Mouse (Mus musculus): ENCODE measurements at regions not wholly inside any gene's neighbourhood (a gene's known extent, or its start where the extent isn't known, plus 50 kb on each side); places are given as distances from the start of the nearest gene placed in this dataset.
"Not testable (repeated sequence)": the region's sequence is repeated elsewhere in the genome, so short reads cannot be mapped to it uniquely, and the experiment has no call there.

GRCm38 (mm10) chr6:3179603-3180348 is 219.6 kb downstream of the Samd9l start:
- not testable (repeated sequence) for H3K4me1 ChIP-seq (ENCODE audit: control insufficient read depth, insufficient read depth, low read length); H3K9ac ChIP-seq (ENCODE audit: low read length); H3K4me3 ChIP-seq (ENCODE audit: low read length); ATAC-seq (replicated peaks; ENCODE audit: extremely low read depth, insufficient read depth, low FRiP score); H3K4me2 ChIP-seq (ENCODE audit: low read depth, low read length); H3K36me3 ChIP-seq (ENCODE audit: control insufficient read depth, insufficient read depth); H3K27me3 ChIP-seq (ENCODE audit: control insufficient read depth, insufficient read depth, low read length); H3K27ac ChIP-seq (ENCODE audit: low read length)
- 67% methylated on average over 7 of the region's 10 CpGs for WGBS
- peaks cover 14% of the 10 kb centered on the region for H3K9me3 ChIP-seq (replicated peaks; ENCODE audit: control insufficient read depth, low read length)

DNA sequence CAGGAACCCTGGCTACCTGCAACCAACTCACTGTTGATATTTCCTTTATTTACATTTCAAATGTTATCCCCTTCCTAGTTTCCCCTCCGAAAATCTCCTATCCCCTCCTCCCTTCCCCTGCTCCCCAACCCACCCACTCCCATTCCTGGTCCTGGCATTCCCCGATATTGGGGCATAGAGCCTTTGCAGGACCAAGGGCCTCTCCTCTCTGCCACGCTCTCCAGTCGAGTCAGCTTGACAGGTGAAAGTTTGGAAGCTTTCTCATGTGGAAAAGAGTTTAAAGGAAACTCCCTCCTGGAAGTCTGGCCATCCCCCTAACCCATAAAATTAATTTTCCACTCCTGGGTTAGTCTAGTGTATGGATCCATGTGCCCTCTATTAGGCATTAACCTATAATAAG is 229.9 kb downstream of the Samd9l start:
- H3K4me2 ChIP-seq (ENCODE audit: low read depth, low read length); H3K4me1 ChIP-seq (ENCODE audit: control insufficient read depth, insufficient read depth, low read length); H3K9me3 ChIP-seq (replicated peaks; ENCODE audit: control insufficient read depth, low read length); H3K9ac ChIP-seq (ENCODE audit: low read length); H3K4me3 ChIP-seq (ENCODE audit: low read length); H3K27ac ChIP-seq (ENCODE audit: low read length); H3K36me3 ChIP-seq (ENCODE audit: control insufficient read depth, insufficient read depth); H3K27me3 ChIP-seq (ENCODE audit: control insufficient read depth, insufficient read depth, low read length); ATAC-seq (replicated peaks; ENCODE audit: extremely low read depth, insufficient read depth, low FRiP score): not testable (repeated sequence)
- 68% methylated on average over 4 of the region's 4 CpGs for WGBS

GRCm38 (mm10) chr6:3166149-3166548 is 233.2 kb downstream of the Samd9l start:
- not testable (repeated sequence) for H3K9me3 ChIP-seq (replicated peaks; ENCODE audit: control insufficient read depth, low read length); H3K36me3 ChIP-seq (ENCODE audit: control insufficient read depth, insufficient read depth); H3K4me1 ChIP-seq (ENCODE audit: control insufficient read depth, insufficient read depth, low read length); H3K9ac ChIP-seq (ENCODE audit: low read length); H3K4me2 ChIP-seq (ENCODE audit: low read depth, low read length); H3K27ac ChIP-seq (ENCODE audit: low read length); H3K4me3 ChIP-seq (ENCODE audit: low read length); ATAC-seq (replicated peaks; ENCODE audit: extremely low read depth, insufficient read depth, low FRiP score); H3K27me3 ChIP-seq (ENCODE audit: control insufficient read depth, insufficient read depth, low read length)
- WGBS: 40% methylated on average over 1 of the region's 1 CpGs

- ATAC-seq (replicated peaks; ENCODE audit: extremely low read depth, insufficient read depth, low FRiP score); H3K9me3 ChIP-seq (replicated peaks; ENCODE audit: control insufficient read depth, low read length); H3K4me1 ChIP-seq (ENCODE audit: control insufficient read depth, insufficient read depth, low read length); H3K27me3 ChIP-seq (ENCODE audit: control insufficient read depth, insufficient read depth, low read length); H3K4me3 ChIP-seq (ENCODE audit: low read length); H3K27ac ChIP-seq (ENCODE audit: low read length); H3K4me2 ChIP-seq (ENCODE audit: low read depth, low read length); H3K9ac ChIP-seq (ENCODE audit: low read length); H3K36me3 ChIP-seq (ENCODE audit: control insufficient read depth, insufficient read depth): not testable (repeated sequence)
- 39% methylated on average over 2 of the region's 2 CpGs for WGBS
Measured at GRCm38 (mm10) chr6:3151901-3152300, 247.5 kb downstream of the Samd9l start.

- H3K4me2 ChIP-seq (ENCODE audit: low read depth, low read length); H3K36me3 ChIP-seq (ENCODE audit: control insufficient read depth, insufficient read depth); H3K27me3 ChIP-seq (ENCODE audit: control insufficient read depth, insufficient read depth, low read length); H3K9ac ChIP-seq (ENCODE audit: low read length); H3K4me1 ChIP-seq (ENCODE audit: control insufficient read depth, insufficient read depth, low read length); H3K27ac ChIP-seq (ENCODE audit: low read length); H3K9me3 ChIP-seq (replicated peaks; ENCODE audit: control insufficient read depth, low read length); ATAC-seq (replicated peaks; ENCODE audit: extremely low read depth, insufficient read depth, low FRiP score); H3K4me3 ChIP-seq (ENCODE audit: low read length): not testable (repeated sequence)
- WGBS: 71% methylated on average over 3 of the region's 3 CpGs
Measured at GRCm38 (mm10) chr6:3137823-3138222, 261.5 kb downstream of the Samd9l start.

GRCm38 (mm10) chr6:3133763-3134162 is 265.6 kb downstream of the Samd9l start:
- ATAC-seq (replicated peaks; ENCODE audit: extremely low read depth, insufficient read depth, low FRiP score): not testable (repeated sequence)

DNA sequence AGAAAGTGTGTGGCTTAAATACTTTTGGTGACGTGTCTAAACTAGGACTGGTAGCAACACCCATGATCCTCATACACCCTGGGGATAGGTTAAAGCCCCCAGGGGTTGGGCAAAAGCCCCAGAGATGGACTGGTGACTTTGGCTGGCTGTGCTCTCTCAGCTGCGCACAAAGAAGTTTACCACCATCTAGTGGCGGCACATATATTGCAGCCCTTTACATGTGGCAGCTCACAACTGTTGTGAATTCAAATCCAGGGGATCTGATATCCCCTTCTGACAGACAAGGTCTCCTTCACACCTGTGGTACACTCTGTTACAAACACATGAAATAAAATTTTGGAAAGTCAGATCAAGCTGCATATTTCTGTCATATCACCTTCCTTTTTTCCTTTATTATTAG is 283.1 kb downstream of the Samd9l start:
- not testable (repeated sequence) for ATAC-seq (replicated peaks; ENCODE audit: extremely low read depth, insufficient read depth, low FRiP score); H3K9ac ChIP-seq (ENCODE audit: low read length); H3K9me3 ChIP-seq (replicated peaks; ENCODE audit: control insufficient read depth, low read length); H3K27me3 ChIP-seq (ENCODE audit: control insufficient read depth, insufficient read depth, low read length); H3K27ac ChIP-seq (ENCODE audit: low read length); H3K36me3 ChIP-seq (ENCODE audit: control insufficient read depth, insufficient read depth); H3K4me1 ChIP-seq (ENCODE audit: control insufficient read depth, insufficient read depth, low read length); H3K4me2 ChIP-seq (ENCODE audit: low read depth, low read length); H3K4me3 ChIP-seq (ENCODE audit: low read length)
- WGBS: 29% methylated on average over 1 of the region's 3 CpGs

More at GRCm38 (mm10) chr6:3133763-3134162, 265.6 kb downstream of the Samd9l start:
- not testable (repeated sequence) for H3K4me3 ChIP-seq (ENCODE audit: low read length); H3K9me3 ChIP-seq (replicated peaks; ENCODE audit: control insufficient read depth, low read length); H3K27me3 ChIP-seq (ENCODE audit: control insufficient read depth, insufficient read depth, low read length); H3K36me3 ChIP-seq (ENCODE audit: control insufficient read depth, insufficient read depth); H3K27ac ChIP-seq (ENCODE audit: low read length); H3K4me1 ChIP-seq (ENCODE audit: control insufficient read depth, insufficient read depth, low read length); H3K4me2 ChIP-seq (ENCODE audit: low read depth, low read length); H3K9ac ChIP-seq (ENCODE audit: low read length)
- WGBS: 76% methylated on average over 4 of the region's 4 CpGs

All from heart, embryonic 16.5 days (tissue).